In genomic region chr7:118766119-118766833, GRCm38 (mm10) we compare ENCODE assay signal across 8 mouse cellular contexts. TPM values are rescaled to one million over a fixed set of nuclear protein-coding genes. Genes with fewer than 3 reads are reported as not detected.
DNase-seq lines count a peak whose midpoint lies in the region; ATAC-seq and TF ChIP-seq lines count a peak whose summit lies in the region.
"Had no signal": no experiment of that assay in that cellular context is flagged by ENCODE, and none has a peak within 500 bp of the region (broad histone marks: within the 10 kb centered on the region; RNA-seq: fewer than 3 reads in every experiment).

No protein-coding gene starts in this region.

- POLR2A ChIA-PET in Patski (lab: Charles Lee), result no interaction called here

- TF ChIP-seq POLR2A in olfactory bulb, adult 2 months (IDR thresholded peaks at IDR 0.05; ENCODE audit: insufficient read depth, low read depth, low read length), result no peak

- CTCF ChIA-PET in Patski (lab: Charles Lee), result interaction anchor here (0.8 to 2.5 kb wide), 17 partner anchors 8 to 242 kb away, joined by 3 to 17 read pairs (median 3); no protein-coding TSS in a partner anchor

- peak overlapping the region; percentile 17; the same call in 1 of the 2 replicates for H3K27ac ChIP-seq in olfactory bulb, adult 2 months (ENCODE audit: insufficient read depth, low read depth, low read length)
- H3K27ac ChIP-seq: liver, embryonic 13.5 days had no signal

- no peaks in the 10 kb centered on the region for H3K27me3 ChIP-seq in Patski
- H3K27me3 ChIP-seq: liver, embryonic 13.5 days had no signal

- H3K4me1 ChIP-seq in olfactory bulb, adult 2 months (ENCODE audit: control insufficient read depth, insufficient read depth, low read length), result peaks cover 8% of the 10 kb centered on the region

- in situ Hi-C loops in Patski (cut with MboI; ENCODE audit: low pct_unique_long_range_greater_than_20kb), result no loop called here

- H3K4me3 ChIP-seq in olfactory bulb, adult 2 months (ENCODE audit: insufficient read depth, low read depth, low read length), result peak overlapping the region; percentile 20
- H3K4me3 ChIP-seq: liver, embryonic 13.5 days had no signal

- no peak for DNase-seq in Patski (ENCODE audit: low read depth, low spot score)
- peak; percentile 88 to 92 for DNase-seq in cerebellum, postnatal 25 days
- peak; percentile 14 to 24 for DNase-seq in gastrocnemius, adult 8-10 months (ENCODE audit: low spot score in 2 of 2)
- DNase-seq in kidney, postnatal 25 days, result peak; percentile 53 to 84
- DNase-seq in lung, adult 18-20 months, result peak; percentile 24 to 51
- DNase-seq: liver, embryonic 13.5 days had no signal

- TF ChIP-seq CTCF in Patski (IDR thresholded peaks at IDR 0.05), result no peak
- no peak for TF ChIP-seq CTCF in olfactory bulb, adult 2 months (IDR thresholded peaks at IDR 0.05; ENCODE audit: insufficient read depth, low read depth, low read length)

- WGBS in olfactory bulb, adult 2 months, result 33% methylated on average over 18 of the region's 18 CpGs

- ATAC-seq in CD4-positive, CD25-positive, alpha-beta regulatory T cell, adult 4 months, result peak; percentile 77
- ATAC-seq in Patski, result peak; percentile 25

RNA-seq across cellular contexts. Expression of gene Vps35l, which starts 26.2 kb away (rescaled TPM):
- polyA plus RNA-seq in CD4-positive, CD25-positive, alpha-beta regulatory T cell, adult 4 months (2017; shearing (Covaris generic)), result 100 to 1,000 TPM in 1 of 2 experiments, 10 to 100 TPM in 1; 67.3 to 132 TPM
- polyA plus RNA-seq in Patski (2021), result 107 TPM
- total RNA-seq in gastrocnemius, adult 8-10 months (2022), result 10 to 100 TPM; 17.0 to 19.5 (median 18.3) TPM
- not detected in 2 replicates for polyA plus RNA-seq in olfactory bulb, adult 2 months (2012; ENCODE audit: insufficient read depth, insufficient read length, low replicate concordance, missing spikeins)

RNA-seq across cellular contexts. Expression of gene Ccp110, which starts 53.9 kb away (rescaled TPM):
- 1 to 10 TPM; 4.7 to 7.7 TPM for polyA plus RNA-seq in CD4-positive, CD25-positive, alpha-beta regulatory T cell, adult 4 months (2017; shearing (Covaris generic))
- polyA plus RNA-seq in Patski (2021), result 21.3 TPM
- total RNA-seq in gastrocnemius, adult 8-10 months (2022), result 1 to 10 TPM; 1.4 to 2.7 (median 2.4) TPM
- not detected in 2 replicates for polyA plus RNA-seq in olfactory bulb, adult 2 months (2012; ENCODE audit: insufficient read depth, insufficient read length, low replicate concordance, missing spikeins)
